Mouse (Mus musculus): Measurements from ENCODE around the gene St7. TPM values are rescaled to one million over a fixed set of nuclear protein-coding genes. Genes with fewer than 3 reads are reported as not detected.

St7 gene
- polyA plus RNA-seq, 1 experiment from 2014 or later, result 31.6 TPM

DNA sequence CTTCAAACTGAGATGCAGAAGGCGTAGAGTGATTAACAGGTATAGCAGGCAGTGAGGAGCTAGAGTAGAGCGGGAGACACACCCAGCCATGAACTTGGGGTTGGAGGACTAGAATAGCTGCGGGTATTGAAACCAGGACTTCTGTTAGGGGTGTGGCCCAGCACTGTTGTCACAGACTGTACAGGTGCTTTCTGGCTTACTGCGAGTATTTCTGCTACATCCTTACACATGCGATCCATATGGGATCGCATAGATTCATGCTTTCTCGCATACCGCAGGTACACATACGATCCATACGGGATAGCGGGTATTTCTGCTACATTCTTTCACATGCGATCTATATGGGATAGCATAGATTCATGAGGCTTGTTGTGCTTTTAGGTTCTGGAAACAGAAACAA lies 24.4 kb upstream of the St7 start:
- Histone ChIP-seq H3K36me3 (ENCODE audit: control insufficient read depth, insufficient read depth, low read length) (peaks cover 57% of the 10 kb centered on the region), H3K27ac (replicated peaks in 1 of 2; ENCODE audit: control insufficient read depth in 1 of 2, insufficient read depth in 1 of 2, low read depth in 2 of 2, low read length in 2 of 2) (no peak overlapping the region), H3K27me3 (ENCODE audit: control insufficient read depth, insufficient read depth, low read length) (no peaks in the 10 kb centered on the region), H3K4me1 (ENCODE audit: control insufficient read depth in 2 of 2, insufficient read depth in 2 of 2, low read length in 2 of 2) (peaks cover 0 to 13% of the 10 kb centered on the region in 2 experiments; a peak in 1 of 4 replicates), H3K9ac (ENCODE audit: low read length) (no peak overlapping the region), H3K4me3 (ENCODE audit: control insufficient read depth in 1 of 2, insufficient read depth in 1 of 2, low read depth in 1 of 2, low read length in 2 of 2) (no peak overlapping the region), H3K9me3 (ENCODE audit: control insufficient read depth, low read length) (no peaks in the 10 kb centered on the region), H3K4me2 (ENCODE audit: low read length) (no peak overlapping the region)
- no peak; the same call in 1 of the 2 replicates for ATAC-seq (ENCODE audit: insufficient number of reproducible peaks, insufficient read depth, low FRiP score, low read depth)
- 93% methylated on average over 12 of the region's 12 CpGs for WGBS

DNA sequence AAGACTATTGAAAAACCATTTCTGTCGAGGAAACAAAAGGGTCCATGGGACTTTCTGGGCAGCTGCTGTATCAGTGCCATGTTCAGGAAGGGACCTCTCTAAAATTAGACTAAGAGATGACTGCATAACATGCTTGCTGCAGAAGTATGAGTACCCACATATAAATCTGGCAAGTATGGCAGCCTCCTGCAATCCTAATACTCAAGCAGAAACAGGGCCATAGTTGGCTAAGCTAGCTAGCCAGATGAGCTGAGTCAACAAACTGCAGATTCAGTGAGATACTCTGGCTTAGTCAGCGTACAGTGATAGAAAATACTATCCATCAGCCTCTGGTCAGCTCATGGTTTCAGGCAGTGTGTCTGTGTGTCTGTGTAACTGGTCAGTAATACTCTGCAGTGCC lies 22.9 kb upstream of the St7 start:
- Histone ChIP-seq H3K4me2 (ENCODE audit: low read length) (no peak overlapping the region), H3K27ac (replicated peaks in 1 of 2; ENCODE audit: control insufficient read depth in 1 of 2, insufficient read depth in 1 of 2, low read depth in 2 of 2, low read length in 2 of 2) (no peak overlapping the region), H3K9me3 (ENCODE audit: control insufficient read depth, low read length) (no peaks in the 10 kb centered on the region), H3K36me3 (ENCODE audit: control insufficient read depth, insufficient read depth, low read length) (peaks cover 42% of the 10 kb centered on the region), H3K4me1 (ENCODE audit: control insufficient read depth in 2 of 2, insufficient read depth in 2 of 2, low read length in 2 of 2) (peaks cover 0 to 13% of the 10 kb centered on the region in 2 experiments; a peak in 1 of 4 replicates), H3K27me3 (ENCODE audit: control insufficient read depth, insufficient read depth, low read length) (no peaks in the 10 kb centered on the region), H3K9ac (ENCODE audit: low read length) (no peak overlapping the region), H3K4me3 (ENCODE audit: control insufficient read depth in 1 of 2, insufficient read depth in 1 of 2, low read depth in 1 of 2, low read length in 2 of 2) (no peak overlapping the region)
- no peak for ATAC-seq (ENCODE audit: insufficient number of reproducible peaks, insufficient read depth, low FRiP score, low read depth)
- 67% methylated on average over 2 of the region's 2 CpGs for WGBS

DNA sequence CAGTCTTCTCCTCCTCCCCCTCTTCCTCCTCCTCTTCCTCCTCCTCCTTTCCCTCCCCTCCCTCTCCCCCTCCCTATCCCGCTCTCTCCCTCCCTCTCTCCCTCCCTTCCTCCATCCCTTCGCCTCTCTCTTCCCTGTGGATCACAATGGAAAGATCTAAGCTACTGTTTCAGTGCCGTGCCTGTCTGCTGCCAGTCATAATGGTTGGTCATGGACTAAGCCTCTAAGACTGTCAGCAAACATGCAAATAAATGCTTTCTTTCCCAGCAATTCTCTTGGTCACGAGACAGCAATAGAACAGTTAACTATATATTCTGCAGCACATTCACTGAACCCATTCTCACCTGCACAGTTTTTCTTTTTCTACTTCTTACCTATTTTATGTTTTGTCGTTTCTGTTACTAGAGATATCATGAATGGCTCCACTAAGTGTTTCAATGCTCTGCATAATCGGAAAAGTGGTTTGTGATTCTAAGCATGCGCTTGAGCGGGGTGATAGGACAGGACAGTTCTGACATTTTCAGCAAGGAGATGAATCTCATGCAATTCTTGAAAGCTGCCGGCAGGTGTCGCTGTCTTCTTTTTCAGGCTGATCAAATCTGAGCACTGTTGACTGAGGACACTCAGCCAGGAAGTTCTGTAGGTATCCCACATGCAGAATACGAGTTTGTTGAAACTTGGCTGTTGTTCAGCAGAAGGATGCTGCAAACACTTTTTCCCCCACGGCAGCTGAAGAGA lies 17.5 kb upstream of the St7 start:
- Histone ChIP-seq H3K27me3 (ENCODE audit: control insufficient read depth, insufficient read depth, low read length) (no peaks in the 10 kb centered on the region), H3K4me1 (ENCODE audit: control insufficient read depth in 2 of 2, insufficient read depth in 2 of 2, low read length in 2 of 2) (peaks cover 0 to 3% of the 10 kb centered on the region in 2 experiments; a peak in 1 of 4 replicates), H3K36me3 (ENCODE audit: control insufficient read depth, insufficient read depth, low read length) (no peaks in the 10 kb centered on the region), H3K9ac (ENCODE audit: low read length) (no peak overlapping the region), H3K4me3 (ENCODE audit: control insufficient read depth in 1 of 2, insufficient read depth in 1 of 2, low read depth in 1 of 2, low read length in 2 of 2) (no peak overlapping the region), H3K27ac (replicated peaks in 1 of 2; ENCODE audit: control insufficient read depth in 1 of 2, insufficient read depth in 1 of 2, low read depth in 2 of 2, low read length in 2 of 2) (no peak overlapping the region), H3K4me2 (ENCODE audit: low read length) (no peak overlapping the region), H3K9me3 (ENCODE audit: control insufficient read depth, low read length) (no peaks in the 10 kb centered on the region)
- WGBS, result 25% methylated on average over 12 of the region's 12 CpGs
- no peak for ATAC-seq (ENCODE audit: insufficient number of reproducible peaks, insufficient read depth, low FRiP score, low read depth)

DNA sequence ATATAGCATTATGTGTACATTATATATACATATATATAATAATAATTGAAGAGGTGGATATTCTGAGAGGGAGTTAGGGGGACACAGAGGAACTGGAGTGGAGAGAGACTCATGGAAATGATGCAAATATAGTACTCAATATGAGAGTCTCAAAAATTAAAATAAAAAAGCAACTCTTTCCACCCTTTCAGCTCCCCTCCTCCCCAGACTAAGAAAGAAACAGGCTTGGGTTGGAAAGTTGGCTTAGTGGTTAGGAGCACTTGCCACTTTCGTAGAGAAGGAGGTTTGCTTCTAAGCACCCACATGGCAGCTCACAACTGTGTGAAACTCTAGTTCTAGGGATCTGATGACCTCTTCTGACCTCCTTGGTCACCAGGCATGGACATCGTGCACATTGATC lies 15.7 kb upstream of the St7 start:
- H3K27me3 ChIP-seq (ENCODE audit: control insufficient read depth, insufficient read depth, low read length), result no peaks in the 10 kb centered on the region
- 0 out of 2 replicates have a peak, but pooled peaks cover 3% of the 10 kb centered on the region for H3K9me3 ChIP-seq (ENCODE audit: control insufficient read depth, low read length)
- no peak for ATAC-seq (ENCODE audit: insufficient number of reproducible peaks, insufficient read depth, low FRiP score, low read depth)
- no peaks in the 10 kb centered on the region for H3K36me3 ChIP-seq (ENCODE audit: control insufficient read depth, insufficient read depth, low read length)
- peaks cover 3 to 7% of the 10 kb centered on the region in 2 experiments; a peak in 2 of 4 replicates for H3K4me1 ChIP-seq (ENCODE audit: control insufficient read depth in 2 of 2, insufficient read depth in 2 of 2, low read length in 2 of 2)
- no peak overlapping the region for H3K4me2 ChIP-seq (ENCODE audit: low read length)
- WGBS, result 68% methylated on average over 2 of the region's 2 CpGs
- no peak overlapping the region for H3K4me3 ChIP-seq (ENCODE audit: control insufficient read depth in 1 of 2, insufficient read depth in 1 of 2, low read depth in 1 of 2, low read length in 2 of 2)
- H3K27ac ChIP-seq (replicated peaks in 1 of 2; ENCODE audit: control insufficient read depth in 1 of 2, insufficient read depth in 1 of 2, low read depth in 2 of 2, low read length in 2 of 2), result no peak overlapping the region
- H3K9ac ChIP-seq (ENCODE audit: low read length), result no peak overlapping the region

DNA sequence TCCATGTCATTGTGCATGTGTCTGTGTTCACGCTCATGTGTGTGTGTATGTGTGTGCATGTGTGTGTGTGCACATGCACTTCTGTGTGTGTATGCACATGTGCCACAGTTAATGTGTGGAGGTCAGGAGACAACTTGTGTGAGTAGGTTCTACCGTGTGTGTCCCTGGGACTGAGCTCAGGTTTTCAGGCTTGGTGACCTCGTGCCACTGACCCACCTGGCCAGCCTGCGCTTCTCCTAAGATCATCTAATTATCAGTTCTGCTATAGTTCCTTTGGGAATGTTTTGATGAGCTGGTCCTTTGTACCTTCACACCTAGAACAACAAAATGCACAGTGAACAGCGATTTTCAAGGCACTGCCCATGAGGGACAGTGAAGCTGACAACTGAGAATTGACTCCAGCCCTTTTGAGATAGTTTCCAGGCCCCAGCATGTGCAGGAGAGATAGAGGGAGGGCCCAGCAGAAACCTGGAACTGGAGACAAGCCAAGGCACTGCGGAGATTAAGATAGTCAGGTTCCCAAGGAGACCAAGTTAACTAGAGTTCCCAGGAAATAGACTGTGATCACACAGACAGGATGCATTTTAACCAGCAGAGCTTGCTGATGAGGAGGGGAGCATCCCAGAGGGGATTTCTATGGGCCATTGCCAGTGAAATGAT lies 12.3 kb upstream of the St7 start:
- Histone ChIP-seq H3K9me3 (ENCODE audit: control insufficient read depth, low read length) (0 out of 2 replicates have a peak, but pooled peaks cover 3% of the 10 kb centered on the region), H3K4me2 (ENCODE audit: low read length) (no peak overlapping the region), H3K4me3 (ENCODE audit: control insufficient read depth in 1 of 2, insufficient read depth in 1 of 2, low read depth in 1 of 2, low read length in 2 of 2) (no peak overlapping the region), H3K4me1 (ENCODE audit: control insufficient read depth in 2 of 2, insufficient read depth in 2 of 2, low read length in 2 of 2) (peaks cover 3 to 4% of the 10 kb centered on the region in 2 experiments; a peak in 2 of 4 replicates), H3K27me3 (ENCODE audit: control insufficient read depth, insufficient read depth, low read length) (no peaks in the 10 kb centered on the region), H3K36me3 (ENCODE audit: control insufficient read depth, insufficient read depth, low read length) (no peaks in the 10 kb centered on the region), H3K9ac (ENCODE audit: low read length) (no peak overlapping the region), H3K27ac (replicated peaks in 1 of 2; ENCODE audit: control insufficient read depth in 1 of 2, insufficient read depth in 1 of 2, low read depth in 2 of 2, low read length in 2 of 2) (no peak overlapping the region)
- ATAC-seq (ENCODE audit: insufficient number of reproducible peaks, insufficient read depth, low FRiP score, low read depth), result no peak
- 60% methylated on average over 6 of the region's 6 CpGs for WGBS

DNA sequence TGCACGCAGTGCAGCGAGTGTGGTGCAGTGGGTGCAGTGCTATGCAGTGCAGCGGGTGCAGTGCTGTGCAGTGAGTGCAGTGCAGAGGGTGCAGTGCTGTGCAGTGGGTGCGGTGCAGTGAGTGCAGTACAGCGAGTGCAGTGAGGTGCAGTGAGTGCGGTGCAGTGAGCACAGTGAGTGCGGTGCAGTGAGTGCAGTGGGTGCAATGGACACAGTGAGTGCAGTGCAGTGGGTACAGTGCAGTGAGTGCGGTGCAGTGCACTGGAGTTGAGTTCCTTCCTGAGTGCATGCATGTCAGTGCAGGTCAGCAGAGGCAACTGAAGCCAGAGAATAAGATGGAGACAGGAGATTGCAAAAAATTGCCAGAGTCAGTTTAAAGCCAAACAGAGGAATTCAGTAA lies 10.9 kb upstream of the St7 start:
- no peaks in the 10 kb centered on the region for H3K27me3 ChIP-seq (ENCODE audit: control insufficient read depth, insufficient read depth, low read length)
- no peaks in the 10 kb centered on the region for H3K36me3 ChIP-seq (ENCODE audit: control insufficient read depth, insufficient read depth, low read length)
- 93% methylated on average over 8 of the region's 8 CpGs for whole genome bisulfite sequencing
- H3K4me1 ChIP-seq (ENCODE audit: control insufficient read depth in 2 of 2, insufficient read depth in 2 of 2, low read length in 2 of 2), result peaks cover 3 to 4% of the 10 kb centered on the region in 2 experiments; a peak in 2 of 4 replicates
- H3K4me3 ChIP-seq (ENCODE audit: control insufficient read depth in 1 of 2, insufficient read depth in 1 of 2, low read depth in 1 of 2, low read length in 2 of 2), result no peak overlapping the region
- no peak overlapping the region for H3K9ac ChIP-seq (ENCODE audit: low read length)
- no peak for ATAC-seq (ENCODE audit: insufficient number of reproducible peaks, insufficient read depth, low FRiP score, low read depth)
- H3K27ac ChIP-seq (replicated peaks in 1 of 2; ENCODE audit: control insufficient read depth in 1 of 2, insufficient read depth in 1 of 2, low read depth in 2 of 2, low read length in 2 of 2), result no peak overlapping the region
- peaks cover 4% of the 10 kb centered on the region; the same call in 1 of the 2 replicates for H3K9me3 ChIP-seq (ENCODE audit: control insufficient read depth, low read length)
- no peak overlapping the region for H3K4me2 ChIP-seq (ENCODE audit: low read length)

DNA sequence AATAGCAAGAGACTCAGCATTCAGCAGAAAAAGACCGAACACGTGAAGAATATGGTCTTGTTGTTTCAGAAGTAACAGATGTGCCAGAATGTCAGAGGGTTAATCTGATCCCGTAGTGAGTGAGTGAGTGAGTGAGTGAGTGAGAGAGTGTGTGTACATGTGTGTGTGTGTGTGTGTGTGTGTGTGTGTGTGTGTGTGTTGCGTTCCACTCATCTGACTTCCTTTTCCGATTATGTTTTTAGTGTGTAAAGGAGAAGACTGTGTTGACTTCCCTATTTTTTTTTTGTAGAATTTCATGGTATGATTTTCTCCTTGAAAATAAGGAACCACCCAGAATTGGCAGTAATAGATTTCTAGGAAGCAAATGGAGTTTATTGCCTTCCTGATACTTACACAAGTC lies 4.1 kb upstream of the St7 start:
- H3K9ac ChIP-seq (ENCODE audit: low read length), result no peak overlapping the region
- peaks cover 5% of the 10 kb centered on the region; the same call in 1 of the 2 replicates for H3K9me3 ChIP-seq (ENCODE audit: control insufficient read depth, low read length)
- no peak for ATAC-seq (ENCODE audit: insufficient number of reproducible peaks, insufficient read depth, low FRiP score, low read depth)
- H3K4me3 ChIP-seq (ENCODE audit: control insufficient read depth in 1 of 2, insufficient read depth in 1 of 2, low read depth in 1 of 2, low read length in 2 of 2), result no peak overlapping the region
- peaks cover 2 to 8% of the 10 kb centered on the region in 2 experiments; a peak in 3 of 4 replicates for H3K4me1 ChIP-seq (ENCODE audit: control insufficient read depth in 2 of 2, insufficient read depth in 2 of 2, low read length in 2 of 2)
- H3K27ac ChIP-seq (replicated peaks in 1 of 2; ENCODE audit: control insufficient read depth in 1 of 2, insufficient read depth in 1 of 2, low read depth in 2 of 2, low read length in 2 of 2), result no peak overlapping the region
- H3K36me3 ChIP-seq (ENCODE audit: control insufficient read depth, insufficient read depth, low read length), result no peaks in the 10 kb centered on the region
- 81% methylated on average over 5 of the region's 5 CpGs for WGBS
- no peak overlapping the region for H3K4me2 ChIP-seq (ENCODE audit: low read length)
- no peaks in the 10 kb centered on the region for H3K27me3 ChIP-seq (ENCODE audit: control insufficient read depth, insufficient read depth, low read length)
